Mouse (Mus musculus) limb, embryonic 12.5 days (tissue): Measurements from ENCODE around the gene Tbc1d9. TPM values are rescaled to one million over a fixed set of nuclear protein-coding genes. Genes with fewer than 3 reads are reported as not detected.

ENCODE experiments used
- ATAC-seq: fragments of 200-750 bp; cut with Nextera tagmentation; 2 replicates; pipeline ENCODE4 v1.8.0; 2017; ENCODE audit warnings: low read depth, moderate TSS enrichment; ENCODE audit not compliant: insufficient number of reproducible peaks, insufficient read depth, low FRiP score, low TSS enrichment
- H3K27ac ChIP-seq: fragments of 300-500 bp; sonication (generic); 2 replicates; pipeline ENCODE4 v1.5.1; 2016; ENCODE audit warnings: mild to moderate bottlenecking, moderate library complexity
- H3K27me3 ChIP-seq: fragments of 300-500 bp; sonication (generic); 2 replicates; pipeline ENCODE4 v1.6.1; 2016; ENCODE audit warnings: mild to moderate bottlenecking, moderate library complexity
- H3K36me3 ChIP-seq: fragments of 300-500 bp; sonication (generic); 2 replicates; pipeline ENCODE4 v1.6.1; 2016; ENCODE audit warnings: mild to moderate bottlenecking, moderate library complexity
- H3K4me1 ChIP-seq: fragments of 300-500 bp; sonication (generic); replicated peaks from 2 replicates; pipeline ENCODE4 v1.6.1; 2016
- H3K4me2 ChIP-seq: fragments of 300-500 bp; sonication (generic); 2 replicates; pipeline ENCODE4 v1.6.1; 2016; ENCODE audit warnings: mild to moderate bottlenecking, moderate library complexity
- H3K4me3 ChIP-seq: fragments of 300-500 bp; sonication (generic); replicated peaks from 2 replicates; pipeline ENCODE4 v1.5.1; 2016; ENCODE audit warnings: mild to moderate bottlenecking
- H3K9ac ChIP-seq: fragments of 300-500 bp; sonication (generic); replicated peaks from 2 replicates; pipeline ENCODE4 v1.6.1; 2016; ENCODE audit warnings: mild to moderate bottlenecking, moderate library complexity
- H3K9me3 ChIP-seq: fragments of 300-500 bp; sonication (generic); 2 replicates; pipeline ENCODE4 v1.6.1; 2016; ENCODE audit warnings: mild to moderate bottlenecking, moderate library complexity
- WGBS: fragments of 180-500 bp; shearing (Covaris S2); methylation state at CpG from one replicate; pipeline ENCODE4 v1.1.7; 2016; 5-methylcytosine and 5-hydroxymethylcytosine counted together
- polyA plus RNA-seq: library from polyadenylated mRNA; unstranded; fragments of >200 nt; fragmentation: Nextera tagmentation; extraction: Ambion mirVana; gene quantifications from 2 replicates; pipeline ENCODE4 v1.2.1, GENCODE M21; 2016

The Tbc1d9 gene
- 1.7 and 2.0 TPM in 2 replicates for polyA plus RNA-seq

- Histone ChIP-seq H3K9ac (peak within 1 kb of the TSS; percentile 83), H3K4me2 (peak within 1 kb of the TSS; percentile 83), H3K4me3 (peak within 1 kb of the TSS; percentile 73), H3K9me3 (no peaks in the 10 kb centered on the region), H3K27ac (peak within 1 kb of the TSS; percentile 67), H3K27me3 (peaks cover 16% of the 10 kb centered on the region), H3K4me1 (0 out of 2 replicates have a peak, but pooled peaks cover 5% of the 10 kb centered on the region), H3K36me3 (no peaks in the 10 kb centered on the region)
- under 1% methylated on average over 63 of the region's 63 CpGs for WGBS
- peak; percentile 91 for ATAC-seq
Measured at GRCm38 (mm10) chr8:83165235-83165930, at the start of gene Tbc1d9. Gene Tbc1d9, plus strand, starts transcription at chr8:83165352.

- no peak overlapping the region for H3K4me2 ChIP-seq
- no peak overlapping the region for H3K27ac ChIP-seq
- H3K36me3 ChIP-seq, result no peaks in the 10 kb centered on the region
- no peaks in the 10 kb centered on the region for H3K27me3 ChIP-seq
- H3K4me3 ChIP-seq, result no peak overlapping the region
- WGBS, result 69% methylated on average over 2 of the region's 2 CpGs
- ATAC-seq, result no peak
- H3K9ac ChIP-seq, result no peak overlapping the region
- no peaks in the 10 kb centered on the region for H3K4me1 ChIP-seq
- no peaks in the 10 kb centered on the region for H3K9me3 ChIP-seq
Measured at GRCm38 (mm10) chr8:83135086-83135485, 30.1 kb upstream of the Tbc1d9 start.

GRCm38 (mm10) chr8:83140068-83140467 is 25.1 kb upstream of the Tbc1d9 start:
- no peaks in the 10 kb centered on the region for H3K27me3 ChIP-seq
- WGBS, result 95% methylated on average over 1 of the region's 1 CpGs
- no peak for ATAC-seq

GRCm38 (mm10) chr8:83140701-83141111 is 24.4 kb upstream of the Tbc1d9 start:
- 74% methylated on average over 3 of the region's 3 CpGs for whole genome bisulfite sequencing
- H3K4me3 ChIP-seq, result no peak overlapping the region
- H3K9ac ChIP-seq, result no peak overlapping the region
- H3K9me3 ChIP-seq, result no peaks in the 10 kb centered on the region
- H3K27ac ChIP-seq, result no peak overlapping the region
- no peaks in the 10 kb centered on the region for H3K36me3 ChIP-seq
- ATAC-seq, result no peak
- no peaks in the 10 kb centered on the region for H3K4me1 ChIP-seq
- H3K27me3 ChIP-seq, result no peaks in the 10 kb centered on the region
- H3K4me2 ChIP-seq, result no peak overlapping the region

More at GRCm38 (mm10) chr8:83140068-83140467, 25.1 kb upstream of the Tbc1d9 start:
- Histone ChIP-seq H3K4me2 (no peak overlapping the region), H3K4me3 (no peak overlapping the region), H3K27ac (no peak overlapping the region), H3K4me1 (no peaks in the 10 kb centered on the region), H3K9me3 (no peaks in the 10 kb centered on the region), H3K9ac (no peak overlapping the region), H3K36me3 (no peaks in the 10 kb centered on the region)

GRCm38 (mm10) chr8:83141358-83141757 is 23.8 kb upstream of the Tbc1d9 start:
- Histone ChIP-seq H3K27me3 (no peaks in the 10 kb centered on the region), H3K36me3 (no peaks in the 10 kb centered on the region), H3K9me3 (no peaks in the 10 kb centered on the region), H3K27ac (no peak overlapping the region), H3K4me2 (no peak overlapping the region), H3K4me1 (no peaks in the 10 kb centered on the region), H3K4me3 (no peak overlapping the region), H3K9ac (no peak overlapping the region)
- WGBS, result 83% methylated on average over 5 of the region's 5 CpGs
- no peak for ATAC-seq

- WGBS, result 82% methylated on average over 4 of the region's 4 CpGs
- H3K27ac ChIP-seq, result no peak overlapping the region
- H3K4me1 ChIP-seq, result no peaks in the 10 kb centered on the region
- H3K27me3 ChIP-seq, result no peaks in the 10 kb centered on the region
- no peak overlapping the region for H3K9ac ChIP-seq
- H3K4me2 ChIP-seq, result no peak overlapping the region
- no peaks in the 10 kb centered on the region for H3K36me3 ChIP-seq
- no peak overlapping the region for H3K4me3 ChIP-seq
- H3K9me3 ChIP-seq, result no peaks in the 10 kb centered on the region
- no peak for ATAC-seq
Measured at GRCm38 (mm10) chr8:83144601-83145000, 20.6 kb upstream of the Tbc1d9 start.

GRCm38 (mm10) chr8:83145421-83145820 is 19.7 kb upstream of the Tbc1d9 start:
- ATAC-seq, result no peak
- H3K4me1 ChIP-seq, result no peaks in the 10 kb centered on the region
- no peak overlapping the region for H3K27ac ChIP-seq
- no peak overlapping the region for H3K4me3 ChIP-seq
- H3K4me2 ChIP-seq, result no peak overlapping the region
- no peaks in the 10 kb centered on the region for H3K9me3 ChIP-seq
- 82% methylated on average over 3 of the region's 3 CpGs for WGBS
- no peaks in the 10 kb centered on the region for H3K36me3 ChIP-seq
- no peak overlapping the region for H3K9ac ChIP-seq
- H3K27me3 ChIP-seq, result no peaks in the 10 kb centered on the region

GRCm38 (mm10) chr8:83149124-83149523 is 16.0 kb upstream of the Tbc1d9 start:
- no peaks in the 10 kb centered on the region for H3K4me1 ChIP-seq
- H3K36me3 ChIP-seq, result no peaks in the 10 kb centered on the region
- ATAC-seq, result no peak
- WGBS, result 90% methylated on average over 6 of the region's 6 CpGs
- H3K27ac ChIP-seq, result no peak overlapping the region
- H3K4me3 ChIP-seq, result no peak overlapping the region
- H3K4me2 ChIP-seq, result no peak overlapping the region
- no peaks in the 10 kb centered on the region for H3K27me3 ChIP-seq
- H3K9ac ChIP-seq, result no peak overlapping the region
- H3K9me3 ChIP-seq, result no peaks in the 10 kb centered on the region

GRCm38 (mm10) chr8:83152055-83152454 is 13.1 kb upstream of the Tbc1d9 start:
- no peak overlapping the region for H3K27ac ChIP-seq
- no peak for ATAC-seq
- WGBS, result 73% methylated on average over 1 of the region's 2 CpGs

GRCm38 (mm10) chr8:83152470-83152869 is 12.7 kb upstream of the Tbc1d9 start:
- Histone ChIP-seq H3K9ac (no peak overlapping the region), H3K27ac (no peak overlapping the region), H3K4me3 (no peak overlapping the region), H3K4me2 (no peak overlapping the region), H3K9me3 (no peaks in the 10 kb centered on the region), H3K36me3 (no peaks in the 10 kb centered on the region), H3K4me1 (no peaks in the 10 kb centered on the region), H3K27me3 (no peaks in the 10 kb centered on the region)
- WGBS, result 66% methylated on average over 4 of the region's 4 CpGs
- no peak for ATAC-seq

More at GRCm38 (mm10) chr8:83152055-83152454, 13.1 kb upstream of the Tbc1d9 start:
- Histone ChIP-seq H3K4me2 (no peak overlapping the region), H3K4me1 (no peaks in the 10 kb centered on the region), H3K9ac (no peak overlapping the region), H3K27me3 (no peaks in the 10 kb centered on the region), H3K4me3 (no peak overlapping the region), H3K9me3 (no peaks in the 10 kb centered on the region), H3K36me3 (no peaks in the 10 kb centered on the region)

GRCm38 (mm10) chr8:83155110-83155509 is 10.0 kb upstream of the Tbc1d9 start:
- Histone ChIP-seq H3K9ac (no peak overlapping the region), H3K4me3 (no peak overlapping the region), H3K9me3 (no peaks in the 10 kb centered on the region), H3K27ac (no peak overlapping the region), H3K36me3 (no peaks in the 10 kb centered on the region), H3K27me3 (no peaks in the 10 kb centered on the region), H3K4me2 (no peak overlapping the region), H3K4me1 (no peaks in the 10 kb centered on the region)
- WGBS, result 24% methylated on average over 4 of the region's 4 CpGs
- no peak for ATAC-seq

- no peak overlapping the region for H3K9ac ChIP-seq
- H3K9me3 ChIP-seq, result no peaks in the 10 kb centered on the region
- no peaks in the 10 kb centered on the region for H3K36me3 ChIP-seq
- H3K27ac ChIP-seq, result no peak overlapping the region
- no peak for ATAC-seq
- H3K4me3 ChIP-seq, result no peak overlapping the region
- H3K4me2 ChIP-seq, result no peak overlapping the region
- peaks cover 2% of the 10 kb centered on the region; the same call in 1 of the 2 replicates for H3K27me3 ChIP-seq
- H3K4me1 ChIP-seq, result no peaks in the 10 kb centered on the region
- 70% methylated on average over 3 of the region's 3 CpGs for WGBS
Measured at GRCm38 (mm10) chr8:83158971-83159370, 6.2 kb upstream of the Tbc1d9 start.
